Mouse (Mus musculus) erythroblast, embryonic 14.5 days (primary cell): ENCODE results near the gene Sult6b1.

Experiments
- GATA1 ChIP-seq: IDR thresholded peaks from 2 replicates; pipeline ENCODE4 v1.6.1; 2012; ENCODE audit warnings: low read length, inconsistent platforms, mixed read lengths
- TAL1 ChIP-seq: IDR thresholded peaks from 3 replicates; pipeline ENCODE4 v1.6.1; 2012; ENCODE audit warnings: low read length, inconsistent platforms, mixed read lengths

- TF ChIP-seq GATA1: no peak
- no peak for TF ChIP-seq TAL1
Measured at GRCm38 (mm10) chr17:78917696-78918095, 10.9 kb upstream of the Sult6b1 start.
